Mouse (Mus musculus) embryonic fibroblast, embryonic 13.5 days (primary cell): ENCODE data around the gene Frmd8.

Experiments used
- CTCF ChIP-seq: IDR thresholded peaks from 2 replicates; pipeline ENCODE4 v1.5.1; 2011; ENCODE audit warnings: mild to moderate bottlenecking, control low read depth, low read length, moderate library complexity, borderline replicate concordance; ENCODE audit not compliant: insufficient read depth
- POLR2A ChIP-seq: IDR thresholded peaks from 2 replicates; pipeline ENCODE4 v1.6.1; 2011; ENCODE audit warnings: low read depth, mild to moderate bottlenecking, control low read depth, low read length, moderate library complexity

DNA sequence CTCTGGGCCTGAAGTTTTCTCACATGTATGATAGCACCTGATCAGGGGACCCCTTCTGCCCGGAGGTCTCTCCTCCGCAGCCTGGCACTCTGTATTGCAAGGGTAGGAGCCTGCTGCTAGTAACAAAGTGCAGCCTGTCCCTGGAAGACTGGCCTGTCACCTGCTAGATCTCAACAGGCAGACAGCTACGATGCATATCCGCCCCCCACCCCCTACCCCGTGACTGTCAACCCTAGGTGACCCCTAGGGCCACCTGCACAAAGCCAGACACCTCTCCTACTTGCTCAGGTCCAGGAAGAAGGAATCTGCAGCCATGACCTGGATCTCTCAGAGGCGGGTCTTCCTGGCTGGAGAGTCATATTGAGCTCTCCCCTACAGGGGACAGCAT is 56.5 kb downstream of the Frmd8 start:
- TF ChIP-seq POLR2A: no peak
- TF ChIP-seq CTCF: no peak
